Mouse (Mus musculus): Measurements from ENCODE around the gene Hspg2. TPM values are rescaled to one million over a fixed set of nuclear protein-coding genes. Genes with fewer than 3 reads are reported as not detected.

Gene Hspg2
- total RNA-seq, 2 experiments from 2014 or later = 5.6 to 10.8 TPM

GRCm38 (mm10) chr4:137479757-137480156 is 11.2 kb downstream of the Hspg2 start:
- DNase-seq (ENCODE audit: extremely low spot score in 1 of 2, low spot score in 1 of 2) = no peak

DNA sequence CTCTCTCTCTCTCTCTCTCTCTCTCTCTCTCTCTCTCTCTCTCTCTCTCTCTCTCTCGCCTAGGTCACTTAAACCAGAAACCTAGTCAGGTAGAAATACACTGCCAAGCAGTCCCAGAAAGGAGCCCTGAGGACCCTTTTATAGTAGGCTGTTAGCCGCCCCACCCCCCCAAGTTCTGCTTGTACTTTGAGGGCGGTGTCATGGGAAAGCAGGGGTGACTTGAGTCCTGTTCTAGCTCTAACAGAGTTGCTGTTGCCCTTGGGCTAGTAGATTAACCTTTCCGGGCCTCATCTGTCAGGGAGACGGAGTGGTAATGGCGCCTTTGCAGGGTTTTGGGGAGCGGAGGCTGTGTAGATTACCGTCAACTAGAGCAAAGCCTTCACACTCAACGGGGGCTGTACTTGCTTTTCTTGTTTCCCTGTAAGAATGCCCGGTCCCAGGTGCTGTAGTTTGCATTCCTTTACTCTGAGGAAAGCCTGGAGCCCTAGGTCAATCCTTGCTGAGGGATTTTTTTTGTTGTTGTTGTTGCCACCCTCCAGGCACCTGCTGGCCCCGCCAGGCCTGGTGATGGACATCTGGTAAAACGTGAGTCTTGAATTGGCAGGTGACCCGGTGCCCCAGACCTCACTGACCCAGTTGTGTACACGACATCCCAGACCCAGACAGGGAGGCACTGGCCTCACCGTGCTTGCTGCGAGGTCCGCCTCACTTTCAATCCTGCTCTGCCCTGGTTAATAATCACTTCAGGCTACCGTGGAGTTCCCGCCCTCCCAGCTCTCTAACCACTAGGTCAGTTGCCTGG is 11.8 kb downstream of the Hspg2 start:
- no peak for DNase-seq (ENCODE audit: extremely low spot score in 1 of 2, low spot score in 1 of 2)

DNA sequence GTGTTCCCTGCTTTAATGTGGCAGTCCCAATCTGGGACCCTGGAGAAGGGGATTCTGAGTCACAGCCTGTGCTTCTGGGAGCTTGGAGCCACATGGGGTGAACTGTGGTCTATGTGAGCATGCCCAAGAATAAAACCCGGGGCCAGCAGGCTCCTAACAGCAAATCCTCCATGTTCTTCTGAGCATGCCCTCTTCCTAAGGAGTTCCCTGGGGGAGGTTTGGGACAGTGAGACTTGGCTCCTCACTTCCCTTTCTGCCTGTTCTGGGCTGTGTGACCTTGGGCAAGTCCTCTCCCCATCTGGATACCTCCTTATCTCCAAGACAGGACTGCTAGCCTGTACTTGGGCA is 12.4 kb downstream of the Hspg2 start:
- no peak for DNase-seq (ENCODE audit: extremely low spot score in 1 of 2, low spot score in 1 of 2)

- DNase-seq (ENCODE audit: extremely low spot score in 1 of 2, low spot score in 1 of 2) = no peak
Measured at GRCm38 (mm10) chr4:137481381-137482030, 12.9 kb downstream of the Hspg2 start.

GRCm38 (mm10) chr4:137483871-137484270 is 15.3 kb downstream of the Hspg2 start:
- no peak for DNase-seq (ENCODE audit: extremely low spot score in 1 of 2, low spot score in 1 of 2)

DNA sequence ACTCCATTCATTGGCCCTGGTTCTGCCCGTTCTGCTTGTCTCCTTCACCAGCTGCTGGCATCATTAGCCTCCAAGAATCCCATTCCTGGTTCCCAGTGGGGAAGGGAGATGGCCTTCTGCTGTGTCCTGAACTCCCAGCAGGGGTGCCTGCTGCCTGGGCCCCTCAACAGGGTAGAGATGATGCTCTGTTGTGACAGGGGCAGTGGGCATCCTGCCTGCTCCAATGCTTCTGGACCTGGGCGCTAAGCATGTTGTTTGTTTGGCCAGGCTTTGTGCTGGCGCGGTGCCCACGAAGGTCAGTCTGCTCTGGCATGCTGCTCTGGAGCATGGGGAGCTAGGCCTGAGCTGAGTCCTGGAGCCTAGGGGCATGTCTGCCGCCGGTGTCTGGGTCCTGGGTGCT is 16.0 kb downstream of the Hspg2 start:
- no peak for DNase-seq (ENCODE audit: extremely low spot score in 1 of 2, low spot score in 1 of 2)

DNA sequence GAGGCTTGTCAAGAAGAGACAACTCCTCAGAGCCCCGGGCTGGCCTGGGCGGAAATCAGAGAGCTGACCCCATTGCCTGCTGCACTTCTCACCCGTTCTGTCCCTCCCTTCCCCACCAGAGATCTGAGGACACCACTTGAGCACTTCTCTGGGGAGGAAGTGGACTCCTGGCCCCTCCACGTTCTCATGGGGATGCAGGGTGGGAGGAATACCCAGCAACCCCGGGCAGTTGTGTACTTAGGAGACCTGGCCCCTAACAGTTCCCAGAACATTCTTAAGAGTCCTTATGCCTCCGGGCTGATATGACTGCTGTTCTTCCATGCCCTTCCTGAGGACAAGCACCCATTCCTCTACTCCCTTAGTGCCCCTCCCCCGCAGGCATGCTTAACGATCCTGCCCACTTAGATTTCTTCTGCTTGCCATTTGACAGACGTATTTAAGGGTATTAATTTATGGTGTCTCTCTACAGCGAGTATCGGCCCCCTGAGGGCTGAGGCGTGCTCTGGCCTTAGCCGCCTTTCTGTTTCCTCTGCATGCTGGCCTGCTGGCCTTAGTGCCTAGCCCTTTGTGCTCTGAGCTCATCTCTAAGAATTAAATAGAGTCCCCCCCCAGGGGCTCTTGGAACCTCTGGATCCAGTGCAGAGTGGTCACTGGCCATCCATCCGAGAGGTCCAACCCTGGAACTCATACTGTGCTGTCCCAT is 16.8 kb downstream of the Hspg2 start:
- DNase-seq (ENCODE audit: extremely low spot score in 1 of 2, low spot score in 1 of 2) = no peak

DNA sequence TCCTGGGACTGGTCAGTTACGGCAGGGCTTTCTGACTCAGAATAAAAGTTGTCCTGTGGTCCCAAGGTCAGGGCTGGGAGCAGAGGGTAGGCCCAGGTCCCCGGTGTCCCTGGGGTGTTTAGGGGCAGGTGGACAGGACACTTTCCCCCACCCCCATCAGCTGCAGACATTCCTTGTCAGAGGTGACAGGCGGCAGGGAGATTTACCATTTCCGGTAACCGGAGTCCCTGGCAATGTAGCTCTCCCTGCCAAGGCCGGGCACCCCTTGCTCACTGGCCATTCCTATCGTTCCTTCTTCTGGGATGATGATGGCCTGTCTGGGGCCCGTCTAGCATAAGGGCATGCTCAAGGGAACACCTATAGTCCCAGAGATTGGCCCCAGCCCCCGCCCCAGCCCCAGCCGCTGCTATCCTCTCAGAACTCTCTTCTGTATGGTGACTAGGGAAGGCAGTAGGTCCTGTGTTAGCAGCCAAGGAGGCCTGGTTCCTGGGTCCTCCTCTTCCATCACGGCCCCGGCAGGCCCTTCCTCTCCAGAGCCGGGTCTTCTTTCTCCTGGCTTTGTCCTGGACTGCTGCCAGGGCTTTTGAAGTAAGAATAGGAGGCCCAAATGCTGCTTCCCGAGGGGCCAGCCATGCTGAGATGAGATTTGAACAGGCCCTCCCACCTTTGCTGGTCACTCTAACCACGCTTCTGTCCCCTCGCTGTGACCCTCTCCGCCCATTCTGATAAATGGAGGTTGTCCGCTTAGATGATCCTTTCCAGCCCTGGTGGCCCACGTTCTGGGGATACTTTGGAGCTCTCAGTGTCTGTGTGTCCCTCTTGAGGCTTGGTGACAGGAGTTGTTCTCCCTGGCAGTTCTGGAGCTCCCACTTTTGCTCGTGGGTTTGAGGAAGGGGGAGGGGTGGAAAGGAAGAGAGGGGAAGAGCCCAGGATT is 17.8 kb downstream of the Hspg2 start:
- DNase-seq (ENCODE audit: extremely low spot score in 1 of 2, low spot score in 1 of 2) = no peak

DNA sequence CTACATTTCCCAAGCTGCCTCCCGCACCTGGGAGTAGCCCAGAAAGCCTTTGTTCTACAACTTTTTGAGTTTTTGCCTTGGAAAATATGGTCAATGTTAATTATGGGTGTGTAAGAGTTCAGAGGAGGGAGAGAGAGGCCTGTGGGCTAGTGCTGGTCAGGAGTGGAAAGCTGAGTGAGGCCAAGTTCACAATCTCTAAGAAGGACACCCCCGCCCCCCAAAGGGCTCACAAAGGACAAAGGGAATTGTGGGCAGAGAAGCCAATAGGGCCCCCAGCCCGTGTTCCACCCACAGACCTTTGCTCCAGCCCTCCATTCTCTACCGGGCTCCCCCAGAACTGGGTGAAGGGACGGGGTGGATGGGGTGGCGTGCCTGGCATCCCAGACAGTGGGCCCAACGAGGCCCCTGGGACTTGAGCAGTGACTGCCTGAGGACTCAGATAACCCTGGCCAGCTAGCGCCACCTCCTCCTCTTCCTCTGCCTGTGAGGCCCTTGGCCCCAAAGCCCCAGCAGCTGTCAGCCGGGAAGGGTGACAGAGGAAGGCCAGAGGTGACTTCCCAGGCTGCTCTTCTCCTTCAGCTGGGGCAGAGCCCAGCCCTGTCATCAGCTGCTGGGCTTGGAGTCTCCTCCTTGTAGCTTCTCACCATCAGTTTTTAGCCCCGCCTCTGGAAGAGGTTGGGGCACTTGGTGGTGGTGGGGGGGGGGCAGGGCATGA is 18.9 kb downstream of the Hspg2 start:
- DNase-seq (ENCODE audit: extremely low spot score in 1 of 2, low spot score in 1 of 2) = no peak

DNA sequence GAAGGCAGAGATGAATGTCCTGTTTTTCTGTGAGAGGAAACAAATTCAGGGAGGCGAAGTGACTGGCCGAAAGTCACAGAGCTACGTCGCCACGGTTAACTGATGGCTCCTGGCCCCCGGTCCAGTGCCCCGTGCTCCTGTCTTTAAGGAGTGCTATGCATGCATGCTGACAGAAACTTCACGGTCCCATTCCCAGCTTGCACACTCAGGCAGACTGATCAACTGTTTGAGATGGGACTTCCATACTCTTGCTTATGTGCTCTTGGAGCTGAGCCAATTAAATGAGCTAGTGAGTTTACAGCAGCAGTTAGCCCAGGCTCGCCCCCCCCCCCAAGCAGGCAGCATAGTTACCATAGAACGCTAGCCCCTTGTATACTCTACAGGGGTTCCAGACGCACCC is 19.5 kb downstream of the Hspg2 start:
- DNase-seq (ENCODE audit: extremely low spot score in 1 of 2, low spot score in 1 of 2) = no peak

DNA sequence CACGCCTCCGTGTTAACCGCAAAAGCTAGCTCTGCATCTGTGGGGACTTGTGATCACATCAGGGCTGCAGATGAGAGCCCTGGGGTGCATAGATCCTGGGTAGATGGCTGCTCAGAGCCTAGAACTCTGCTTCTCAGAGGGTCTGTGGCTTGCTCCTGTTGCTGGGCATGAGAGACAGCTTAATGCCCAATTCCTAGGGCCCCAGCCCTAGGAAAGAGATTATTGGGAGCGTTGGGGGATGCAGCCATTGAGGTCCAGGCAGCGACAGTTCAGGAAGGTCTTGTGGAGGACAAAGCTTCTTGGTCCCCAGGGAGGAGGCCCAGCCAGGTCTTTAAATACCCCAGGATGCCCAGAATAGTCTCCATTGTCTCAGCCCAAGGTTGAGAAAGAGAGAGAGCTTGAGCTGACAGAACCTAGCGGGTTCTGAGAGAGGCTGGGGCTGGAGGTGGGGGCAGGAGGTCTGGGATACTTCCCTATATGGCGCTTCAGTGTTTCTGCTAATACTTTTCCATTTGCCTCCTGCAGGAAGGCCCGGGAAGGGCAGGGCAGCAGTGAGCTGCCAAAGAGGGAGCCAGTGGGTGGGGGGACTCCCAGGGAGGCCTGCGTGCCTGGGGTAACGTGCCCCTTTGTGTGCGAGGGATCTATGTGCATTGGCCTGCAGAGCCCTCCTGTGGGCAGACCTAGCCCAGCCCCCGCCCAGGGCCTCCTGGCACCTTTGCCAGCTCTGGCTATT is 20.2 kb downstream of the Hspg2 start:
- no peak for DNase-seq (ENCODE audit: extremely low spot score in 1 of 2, low spot score in 1 of 2)

GRCm38 (mm10) chr4:137489996-137490395 is 21.4 kb downstream of the Hspg2 start:
- DNase-seq (ENCODE audit: extremely low spot score in 1 of 2, low spot score in 1 of 2) = no peak

GRCm38 (mm10) chr4:137492563-137492962 is 24.0 kb downstream of the Hspg2 start:
- no peak for DNase-seq (ENCODE audit: extremely low spot score in 1 of 2, low spot score in 1 of 2)

DNA sequence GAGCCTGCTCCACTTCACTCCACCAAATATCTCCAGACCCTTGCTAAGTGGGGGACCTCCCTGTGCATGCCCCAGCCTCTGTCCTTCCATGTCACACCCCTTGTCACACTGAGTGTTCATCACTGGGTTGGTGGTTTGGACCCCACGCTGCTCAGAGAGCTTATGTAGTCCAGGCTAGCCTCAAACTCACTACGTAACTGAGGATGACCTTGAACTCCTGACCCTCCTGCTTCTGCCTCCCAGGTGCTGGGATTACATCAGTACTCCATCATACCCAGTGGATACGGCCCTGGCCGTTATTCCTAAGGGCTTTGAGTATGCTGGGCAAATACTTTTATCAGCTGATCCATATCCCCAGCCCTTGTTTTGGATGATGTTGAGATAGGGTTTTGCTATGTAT is 24.6 kb downstream of the Hspg2 start:
- DNase-seq (ENCODE audit: extremely low spot score in 1 of 2, low spot score in 1 of 2) = no peak

- DNase-seq (ENCODE audit: extremely low spot score in 1 of 2, low spot score in 1 of 2) = no peak
Measured at GRCm38 (mm10) chr4:137494751-137495500, 26.4 kb downstream of the Hspg2 start.

DNA sequence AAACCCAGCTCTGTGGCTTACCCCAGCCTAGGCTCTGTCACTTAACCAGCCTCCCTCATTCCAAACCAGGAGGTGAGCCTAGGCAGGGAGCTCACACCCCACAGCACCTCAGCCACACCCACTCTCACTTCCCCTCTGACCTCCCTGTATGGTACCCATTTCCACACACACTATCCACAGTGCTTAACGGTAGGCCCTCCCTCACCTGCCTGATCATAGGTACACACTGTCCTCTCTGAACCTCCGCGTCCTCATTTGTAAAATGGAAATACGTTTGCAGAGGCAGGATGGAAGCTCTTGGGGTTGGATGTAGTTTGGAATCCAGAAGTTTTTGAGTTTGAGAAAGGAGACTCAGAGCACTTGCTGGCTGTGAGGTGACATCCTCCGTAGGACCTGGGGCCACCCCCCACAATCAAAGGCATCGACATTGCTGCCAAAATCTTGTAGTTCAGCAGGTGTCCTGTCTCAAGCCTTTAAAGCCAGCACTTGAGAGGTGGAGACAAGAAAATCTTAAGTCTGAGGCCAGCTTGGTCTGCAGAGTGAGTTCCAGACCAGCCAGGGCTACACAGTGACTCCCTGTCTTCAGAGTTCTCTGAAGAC is 27.0 kb downstream of the Hspg2 start:
- no peak for DNase-seq (ENCODE audit: extremely low spot score in 1 of 2, low spot score in 1 of 2)

DNA sequence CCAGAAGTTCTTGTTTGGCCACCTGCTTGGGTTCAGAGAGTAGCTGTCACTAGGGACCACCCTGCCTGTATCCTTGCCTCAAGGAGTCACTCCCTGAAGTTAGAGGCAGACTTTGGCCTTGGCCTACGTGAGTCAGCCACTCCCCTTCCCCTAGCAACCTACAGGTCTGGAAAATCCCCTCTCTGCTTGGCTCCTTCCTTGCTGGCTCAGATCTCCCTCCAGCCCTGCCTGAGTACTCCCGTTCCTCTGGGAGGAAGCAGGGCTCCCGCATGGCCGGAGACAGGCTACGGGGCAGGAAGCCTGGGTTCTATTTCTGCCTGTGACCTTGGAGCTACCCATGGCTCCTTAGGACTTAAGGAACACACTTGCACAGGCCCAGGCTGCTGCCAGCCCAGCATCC is 28.8 kb downstream of the Hspg2 start:
- DNase-seq (ENCODE audit: extremely low spot score in 1 of 2, low spot score in 1 of 2) = no peak

Data from layer of hippocampus, postnatal 25 days (tissue).